Mouse (Mus musculus) hindbrain, embryonic 13.5 days (tissue): ENCODE measurements around the gene Slc43a2. TPM values are rescaled to one million over a fixed set of nuclear protein-coding genes. Genes with fewer than 3 reads are reported as not detected.
A peak's percentile ranks its signal among the peaks of the same experiment; 100 is the strongest.

ENCODE experiments used
- ATAC-seq: fragments of 200-750 bp; cut with Nextera tagmentation; 2 replicates; pipeline ENCODE4 v1.8.0; 2017; ENCODE audit warnings: moderate TSS enrichment; ENCODE audit not compliant: low FRiP score
- H3K27ac ChIP-seq: fragments of 300-500 bp; sonication (generic); 2 replicates; pipeline ENCODE4 v1.5.1; 2015; ENCODE audit warnings: inconsistent platforms, mild to moderate bottlenecking, moderate library complexity
- H3K27me3 ChIP-seq: fragments of 300-500 bp; sonication (generic); 2 replicates; pipeline ENCODE4 v1.6.1; 2015; ENCODE audit warnings: mild to moderate bottlenecking, inconsistent platforms
- H3K36me3 ChIP-seq: fragments of 300-500 bp; sonication (generic); 2 replicates; pipeline ENCODE4 v1.6.1; 2015; ENCODE audit warnings: mild to moderate bottlenecking, inconsistent platforms
- H3K4me1 ChIP-seq: fragments of 300-500 bp; sonication (generic); replicated peaks from 2 replicates; pipeline ENCODE4 v1.6.1; 2015; ENCODE audit warnings: inconsistent platforms
- H3K4me2 ChIP-seq: fragments of 300-500 bp; sonication (generic); 2 replicates; pipeline ENCODE4 v1.6.1; 2015; ENCODE audit warnings: inconsistent platforms, mild to moderate bottlenecking, moderate library complexity
- H3K4me3 ChIP-seq: fragments of 300-500 bp; sonication (generic); 2 replicates; pipeline ENCODE4 v1.5.1; 2015; ENCODE audit warnings: mild to moderate bottlenecking, inconsistent platforms
- H3K9ac ChIP-seq: fragments of 300-500 bp; sonication (generic); 2 replicates; pipeline ENCODE4 v1.6.1; 2015; ENCODE audit warnings: mild to moderate bottlenecking, inconsistent platforms
- H3K9me3 ChIP-seq: fragments of 300-500 bp; sonication (generic); 2 replicates; pipeline ENCODE4 v1.6.1; 2016; ENCODE audit warnings: inconsistent platforms
- WGBS: fragments of 180-500 bp; shearing (Covaris S2); methylation state at CpG from one replicate; pipeline ENCODE4 v1.1.7; 2015; 5-methylcytosine and 5-hydroxymethylcytosine counted together
- polyA plus RNA-seq: library from polyadenylated mRNA; unstranded; fragments of >200 nt; fragmentation: Nextera tagmentation; extraction: Ambion mirVana; gene quantifications from 2 replicates; pipeline ENCODE4 v1.2.1, GENCODE M21; 2015

Gene Slc43a2
- polyA plus RNA-seq, 1 experiment from 2014 or later, result 21.0 TPM

GRCm38 (mm10) chr11:75559870-75560504, 28.5 kb downstream of the Slc43a2 start:
- 96% methylated on average over 8 of the region's 8 CpGs for WGBS
- ATAC-seq, result no peak
- Histone ChIP-seq H3K27me3 (no peaks in the 10 kb centered on the region), H3K4me2 (no peak overlapping the region), H3K4me1 (no peaks in the 10 kb centered on the region), H3K4me3 (no peak overlapping the region), H3K9ac (no peak overlapping the region), H3K9me3 (no peaks in the 10 kb centered on the region), H3K27ac (no peak overlapping the region), H3K36me3 (peaks cover 67% of the 10 kb centered on the region)

GRCm38 (mm10) chr11:75560530-75561409, 29.3 kb downstream of the Slc43a2 start:
- no peaks in the 10 kb centered on the region for H3K4me1 ChIP-seq
- no peaks in the 10 kb centered on the region for H3K9me3 ChIP-seq
- no peak overlapping the region for H3K9ac ChIP-seq
- no peaks in the 10 kb centered on the region for H3K27me3 ChIP-seq
- no peak for ATAC-seq
- no peak overlapping the region for H3K4me2 ChIP-seq
- no peak overlapping the region for H3K4me3 ChIP-seq
- H3K36me3 ChIP-seq, result peaks cover 74% of the 10 kb centered on the region
- 83% methylated on average over 14 of the region's 14 CpGs for WGBS
- H3K27ac ChIP-seq, result no peak overlapping the region

- Histone ChIP-seq H3K4me3 (no peak overlapping the region), H3K36me3 (peaks cover 81% of the 10 kb centered on the region), H3K27ac (no peak overlapping the region), H3K27me3 (no peaks in the 10 kb centered on the region), H3K9ac (no peak overlapping the region), H3K4me2 (no peak overlapping the region), H3K9me3 (no peaks in the 10 kb centered on the region), H3K4me1 (no peaks in the 10 kb centered on the region)
- WGBS, result 88% methylated on average over 5 of the region's 5 CpGs
- no peak for ATAC-seq
Measured at GRCm38 (mm10) chr11:75561410-75561791, 29.9 kb downstream of the Slc43a2 start.

- Histone ChIP-seq H3K9ac (0 out of 2 replicates have a peak overlapping the region, but pooled peaks have one; percentile 39), H3K27ac (no peak overlapping the region), H3K9me3 (no peaks in the 10 kb centered on the region), H3K36me3 (peaks cover 80% of the 10 kb centered on the region), H3K4me2 (no peak overlapping the region), H3K4me3 (no peak overlapping the region), H3K27me3 (no peaks in the 10 kb centered on the region), H3K4me1 (peaks cover 4% of the 10 kb centered on the region; the same call in 1 of the 2 replicates)
- WGBS, result 89% methylated on average over 8 of the region's 8 CpGs
- ATAC-seq, result no peak
Measured at GRCm38 (mm10) chr11:75562840-75563239, 31.3 kb downstream of the Slc43a2 start.

- ATAC-seq, result no peak
- 76% methylated on average over 18 of the region's 18 CpGs for WGBS
- Histone ChIP-seq H3K4me1 (peaks cover 4% of the 10 kb centered on the region; the same call in 1 of the 2 replicates), H3K9me3 (no peaks in the 10 kb centered on the region), H3K36me3 (peaks cover 82% of the 10 kb centered on the region), H3K9ac (no peak overlapping the region), H3K4me2 (no peak overlapping the region), H3K27ac (peak overlapping the region; percentile 55; the same call in 1 of the 2 replicates), H3K27me3 (no peaks in the 10 kb centered on the region), H3K4me3 (no peak overlapping the region)
Measured at GRCm38 (mm10) chr11:75563851-75564548, 32.5 kb downstream of the Slc43a2 start.

- Histone ChIP-seq H3K9me3 (no peaks in the 10 kb centered on the region), H3K36me3 (peaks cover 95% of the 10 kb centered on the region), H3K4me3 (no peak overlapping the region), H3K27ac (no peak overlapping the region), H3K9ac (no peak overlapping the region), H3K4me1 (peaks cover 4% of the 10 kb centered on the region; the same call in 1 of the 2 replicates), H3K27me3 (no peaks in the 10 kb centered on the region), H3K4me2 (no peak overlapping the region)
- no peak for ATAC-seq
- WGBS, result 85% methylated on average over 2 of the region's 2 CpGs
Measured at GRCm38 (mm10) chr11:75565849-75566248, 34.4 kb downstream of the Slc43a2 start.

- peaks cover 92% of the 10 kb centered on the region for H3K36me3 ChIP-seq
- no peak for ATAC-seq
Measured at GRCm38 (mm10) chr11:75566276-75567196, 35.0 kb downstream of the Slc43a2 start.

GRCm38 (mm10) chr11:75567346-75568114, 36.0 kb downstream of the Slc43a2 start:
- no peak overlapping the region for H3K4me2 ChIP-seq
- no peaks in the 10 kb centered on the region for H3K27me3 ChIP-seq
- H3K4me1 ChIP-seq, result peaks cover 19% of the 10 kb centered on the region
- 69% methylated on average over 9 of the region's 9 CpGs for WGBS
- H3K27ac ChIP-seq, result no peak overlapping the region
- peaks cover 82% of the 10 kb centered on the region for H3K36me3 ChIP-seq
- ATAC-seq, result no peak
- H3K9me3 ChIP-seq, result no peaks in the 10 kb centered on the region
- no peak overlapping the region for H3K4me3 ChIP-seq
- H3K9ac ChIP-seq, result no peak overlapping the region; the same call in 1 of the 2 replicates

More at GRCm38 (mm10) chr11:75566276-75567196, 35.0 kb downstream of the Slc43a2 start:
- Histone ChIP-seq H3K4me1 (peaks cover 9% of the 10 kb centered on the region), H3K4me3 (no peak overlapping the region), H3K9me3 (no peaks in the 10 kb centered on the region), H3K4me2 (no peak overlapping the region), H3K9ac (no peak overlapping the region; the same call in 1 of the 2 replicates), H3K27ac (no peak overlapping the region), H3K27me3 (no peaks in the 10 kb centered on the region)
- WGBS, result 81% methylated on average over 13 of the region's 13 CpGs

GRCm38 (mm10) chr11:75568115-75568511, 36.6 kb downstream of the Slc43a2 start:
- no peak overlapping the region for H3K27ac ChIP-seq
- H3K4me3 ChIP-seq, result no peak overlapping the region
- H3K4me2 ChIP-seq, result no peak overlapping the region
- H3K4me1 ChIP-seq, result peaks cover 25% of the 10 kb centered on the region
- no peaks in the 10 kb centered on the region for H3K27me3 ChIP-seq
- no peaks in the 10 kb centered on the region for H3K9me3 ChIP-seq
- no peak for ATAC-seq
- WGBS, result 87% methylated on average over 6 of the region's 6 CpGs
- H3K36me3 ChIP-seq, result peaks cover 76% of the 10 kb centered on the region
- H3K9ac ChIP-seq, result no peak overlapping the region

GRCm38 (mm10) chr11:75568962-75569361, 37.5 kb downstream of the Slc43a2 start:
- H3K4me1 ChIP-seq, result peaks cover 28% of the 10 kb centered on the region
- no peak overlapping the region for H3K4me3 ChIP-seq
- 94% methylated on average over 12 of the region's 12 CpGs for WGBS
- no peak overlapping the region for H3K27ac ChIP-seq
- no peaks in the 10 kb centered on the region for H3K9me3 ChIP-seq
- H3K27me3 ChIP-seq, result no peaks in the 10 kb centered on the region
- H3K36me3 ChIP-seq, result peaks cover 68% of the 10 kb centered on the region
- H3K4me2 ChIP-seq, result no peak overlapping the region
- H3K9ac ChIP-seq, result no peak overlapping the region
- no peak for ATAC-seq
